Mouse (Mus musculus) neural tube, embryonic 11.5 days (tissue): ENCODE data around the gene BC016579. TPM values are rescaled to one million over a fixed set of nuclear protein-coding genes. Genes with fewer than 3 reads are reported as not detected.

Experiments
- ATAC-seq: fragments of 200-750 bp; cut with Nextera tagmentation; 2 replicates; pipeline ENCODE4 v1.8.0; 2017; ENCODE audit warnings: moderate number of reproducible peaks, mild to moderate bottlenecking, moderate TSS enrichment, moderate library complexity; ENCODE audit not compliant: insufficient read depth, low FRiP score, low TSS enrichment
- DNase-seq: peaks from one replicate; pipeline ENCODE4 v3.0.0-alpha.2; 2015; ENCODE audit warnings: low spot score
- H3K27ac ChIP-seq: fragments of 300-500 bp; sonication (generic); 2 replicates; pipeline ENCODE4 v1.5.1; 2014; ENCODE audit warnings: low read depth, mild to moderate bottlenecking, low read length
- H3K27me3 ChIP-seq: fragments of 300-500 bp; sonication (generic); 2 replicates; pipeline ENCODE4 v1.6.1; 2014; ENCODE audit warnings: mild to moderate bottlenecking, low read length, mixed read lengths; ENCODE audit not compliant: control insufficient read depth, insufficient read depth
- H3K36me3 ChIP-seq: fragments of 300-500 bp; sonication (generic); 2 replicates; pipeline ENCODE4 v1.6.1; 2014; ENCODE audit warnings: mild to moderate bottlenecking, low read length, moderate library complexity, mixed read lengths; ENCODE audit not compliant: control insufficient read depth, insufficient read depth
- H3K4me1 ChIP-seq: fragments of 300-500 bp; sonication (generic); 2 replicates; pipeline ENCODE4 v1.6.1; 2014; ENCODE audit warnings: low read length, mixed read lengths; ENCODE audit not compliant: control insufficient read depth, insufficient read depth
- H3K4me2 ChIP-seq: fragments of 300-500 bp; sonication (generic); 2 replicates; pipeline ENCODE4 v1.6.1; 2014; ENCODE audit warnings: low read depth, mild to moderate bottlenecking, moderate library complexity
- H3K4me3 ChIP-seq: fragments of 300-500 bp; sonication (generic); 2 replicates; pipeline ENCODE4 v1.5.1; 2014; ENCODE audit warnings: low read depth, low read length
- H3K9ac ChIP-seq: fragments of 300-500 bp; sonication (generic); 2 replicates; pipeline ENCODE4 v1.6.1; 2014; ENCODE audit warnings: mild to moderate bottlenecking, low read length
- H3K9me3 ChIP-seq: fragments of 300-500 bp; sonication (generic); 2 replicates; pipeline ENCODE4 v1.6.1; 2016; ENCODE audit warnings: low read length; ENCODE audit not compliant: control insufficient read depth
- WGBS: fragments of 180-500 bp; shearing (Covaris S2); extraction: QIAGEN DNeasy Blood & Tissue Kit; methylation state at CpG from one replicate; pipeline ENCODE4 v1.1.7; 2014; 5-methylcytosine and 5-hydroxymethylcytosine counted together
- polyA plus RNA-seq: library from polyadenylated mRNA; unstranded; fragments of >200 nt; fragmentation: Nextera tagmentation; extraction: Ambion mirVana; gene quantifications from 2 replicates; pipeline ENCODE4 v1.2.1, GENCODE M21; 2014

Gene BC016579
- polyA plus RNA-seq, 1 experiment from 2014 or later: 0.28 TPM

- H3K27me3 ChIP-seq: peaks cover 4% of the 10 kb centered on the region; the same call in 1 of the 2 replicates
- H3K9ac ChIP-seq: no peak overlapping the region
- no peak overlapping the region for H3K4me3 ChIP-seq
- H3K36me3 ChIP-seq: no peaks in the 10 kb centered on the region
- no peak for ATAC-seq
- no peak for DNase-seq
- peaks cover 4% of the 10 kb centered on the region; the same call in 1 of the 2 replicates for H3K4me1 ChIP-seq
- WGBS: 64% methylated on average over 9 of the region's 9 CpGs
- H3K27ac ChIP-seq: no peak overlapping the region
- no peak overlapping the region for H3K4me2 ChIP-seq
- H3K9me3 ChIP-seq: no peaks in the 10 kb centered on the region
Measured at GRCm38 (mm10) chr16:45654465-45654864, 597 bp upstream of the BC016579 start.

DNA sequence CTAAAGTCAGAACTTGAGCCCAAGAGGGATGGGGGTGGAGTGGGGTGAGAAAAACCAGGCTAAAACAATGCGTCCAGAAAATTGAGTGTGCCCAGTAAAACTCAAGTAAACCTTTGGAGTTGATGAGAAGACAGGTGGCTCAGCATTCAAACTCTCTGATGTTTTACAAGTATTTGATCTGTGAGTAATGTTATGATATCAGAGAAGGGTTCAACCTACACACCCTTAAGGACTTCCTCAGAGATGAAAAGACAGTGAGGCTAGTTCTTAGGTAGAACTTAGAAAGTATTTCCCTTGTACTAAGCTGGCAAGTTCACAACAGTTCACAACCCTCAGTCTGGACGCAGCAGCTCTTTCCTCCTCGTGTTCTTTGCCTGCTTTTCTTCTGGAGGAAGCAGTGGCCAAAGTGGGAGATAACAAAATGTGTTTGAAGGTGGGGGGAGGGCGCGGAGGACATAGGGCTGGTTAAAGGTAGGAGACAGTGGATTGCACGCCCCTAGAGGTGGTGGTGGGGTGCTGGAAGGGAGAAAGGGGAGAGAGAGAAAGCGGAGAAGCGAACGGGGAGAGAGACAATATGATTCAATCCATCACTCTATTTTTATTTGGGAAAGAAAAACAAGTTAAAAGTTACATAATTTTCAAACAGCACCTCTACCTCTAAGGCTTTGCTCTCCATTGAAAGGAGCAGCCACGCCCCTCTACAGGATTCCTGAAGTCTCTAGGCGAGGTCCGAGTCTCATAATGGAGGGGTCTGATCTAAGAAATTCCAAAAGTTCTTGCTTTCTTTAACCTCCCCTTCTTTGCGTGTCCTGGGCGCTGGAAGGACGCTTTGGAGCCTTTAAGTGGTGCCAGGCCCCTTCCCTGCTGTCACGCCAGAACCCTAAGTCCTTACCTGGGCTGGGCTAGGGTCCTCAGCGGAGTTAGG is 597 bp downstream of the BC016579 start:
- 11% methylated on average over 17 of the region's 17 CpGs for WGBS
- no peaks in the 10 kb centered on the region for H3K9me3 ChIP-seq

GRCm38 (mm10) chr16:45651497-45651896 is 2.4 kb downstream of the BC016579 start:
- Histone ChIP-seq H3K4me1 (peaks cover 4% of the 10 kb centered on the region; the same call in 1 of the 2 replicates), H3K9me3 (no peaks in the 10 kb centered on the region), H3K27ac (no peak overlapping the region), H3K27me3 (peaks cover 4% of the 10 kb centered on the region; the same call in 1 of the 2 replicates), H3K4me3 (no peak overlapping the region), H3K4me2 (no peak overlapping the region), H3K9ac (no peak overlapping the region), H3K36me3 (no peaks in the 10 kb centered on the region)
- ATAC-seq: no peak
- DNase-seq: no peak
- 71% methylated on average over 2 of the region's 2 CpGs for whole genome bisulfite sequencing

More for the DNA sequence above, 597 bp downstream of the BC016579 start:
- H3K27ac ChIP-seq: no peak overlapping the region
- H3K27me3 ChIP-seq: peaks cover 4% of the 10 kb centered on the region; the same call in 1 of the 2 replicates
- H3K4me1 ChIP-seq: peaks cover 4% of the 10 kb centered on the region; the same call in 1 of the 2 replicates
- no peak for ATAC-seq
- no peak overlapping the region for H3K9ac ChIP-seq
- no peaks in the 10 kb centered on the region for H3K36me3 ChIP-seq
- no peak for DNase-seq
- H3K4me3 ChIP-seq: 0 out of 2 replicates have a peak overlapping the region, but pooled peaks have one; percentile 8
- H3K4me2 ChIP-seq: peak overlapping the region; percentile 37

DNA sequence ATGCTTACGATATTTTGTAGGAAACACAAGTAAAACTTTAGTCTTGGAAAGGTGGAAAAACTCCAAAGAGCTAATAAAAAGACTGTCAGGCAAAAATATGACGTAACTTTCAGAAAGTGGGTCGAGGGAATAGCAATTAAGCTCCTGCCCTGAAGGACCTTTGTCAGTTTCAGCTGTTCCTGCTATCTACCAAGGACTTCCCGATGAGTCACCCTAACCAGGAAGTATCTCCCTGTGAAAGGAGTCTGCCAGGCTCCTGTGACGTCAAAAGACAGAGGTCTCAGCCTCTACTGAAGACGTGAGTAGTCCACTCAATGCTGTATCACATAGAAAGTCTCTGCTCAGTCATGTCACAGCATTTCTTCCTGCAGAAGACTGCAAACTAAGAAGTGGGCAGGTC is 9.5 kb downstream of the BC016579 start:
- no peaks in the 10 kb centered on the region for H3K9me3 ChIP-seq
- ATAC-seq: no peak
- H3K4me3 ChIP-seq: no peak overlapping the region
- H3K27ac ChIP-seq: no peak overlapping the region
- no peak overlapping the region for H3K4me2 ChIP-seq
- 70% methylated on average over 6 of the region's 6 CpGs for WGBS
- no peak for DNase-seq
- no peak overlapping the region for H3K9ac ChIP-seq
- no peaks in the 10 kb centered on the region for H3K36me3 ChIP-seq
- no peaks in the 10 kb centered on the region for H3K27me3 ChIP-seq
- H3K4me1 ChIP-seq: no peaks in the 10 kb centered on the region

GRCm38 (mm10) chr16:45643944-45644343 is 9.9 kb downstream of the BC016579 start:
- no peak overlapping the region for H3K9ac ChIP-seq
- DNase-seq (no peak), ATAC-seq (no peak)
- H3K4me3 ChIP-seq: no peak overlapping the region
- H3K27ac ChIP-seq: no peak overlapping the region
- H3K27me3 ChIP-seq: no peaks in the 10 kb centered on the region
- H3K4me1 ChIP-seq: no peaks in the 10 kb centered on the region
- H3K4me2 ChIP-seq: no peak overlapping the region
- no peaks in the 10 kb centered on the region for H3K36me3 ChIP-seq
- 90% methylated on average over 3 of the region's 3 CpGs for WGBS
- H3K9me3 ChIP-seq: no peaks in the 10 kb centered on the region

GRCm38 (mm10) chr16:45641301-45641700 is 12.6 kb downstream of the BC016579 start:
- no peaks in the 10 kb centered on the region for H3K9me3 ChIP-seq
- H3K27ac ChIP-seq: no peak overlapping the region
- no peaks in the 10 kb centered on the region for H3K4me1 ChIP-seq
- H3K27me3 ChIP-seq: no peaks in the 10 kb centered on the region
- no peak overlapping the region for H3K4me2 ChIP-seq
- WGBS: 82% methylated on average over 3 of the region's 3 CpGs
- DNase-seq: no peak
- H3K4me3 ChIP-seq: no peak overlapping the region
- no peak overlapping the region for H3K9ac ChIP-seq
- H3K36me3 ChIP-seq: no peaks in the 10 kb centered on the region
- no peak for ATAC-seq

GRCm38 (mm10) chr16:45640070-45640762 is 13.7 kb downstream of the BC016579 start:
- Histone ChIP-seq H3K4me3 (no peak overlapping the region), H3K27me3 (no peaks in the 10 kb centered on the region), H3K4me1 (no peaks in the 10 kb centered on the region), H3K4me2 (no peak overlapping the region), H3K9ac (no peak overlapping the region), H3K36me3 (no peaks in the 10 kb centered on the region), H3K27ac (no peak overlapping the region), H3K9me3 (no peaks in the 10 kb centered on the region)
- DNase-seq: no peak
- 84% methylated on average over 10 of the region's 10 CpGs for WGBS
- ATAC-seq: no peak

- Histone ChIP-seq H3K4me2 (no peak overlapping the region), H3K36me3 (no peaks in the 10 kb centered on the region), H3K9me3 (no peaks in the 10 kb centered on the region), H3K27ac (no peak overlapping the region), H3K27me3 (no peaks in the 10 kb centered on the region), H3K4me1 (no peaks in the 10 kb centered on the region), H3K9ac (no peak overlapping the region), H3K4me3 (no peak overlapping the region)
- DNase-seq: no peak
- 92% methylated on average over 2 of the region's 2 CpGs for WGBS
- no peak for ATAC-seq
Measured at GRCm38 (mm10) chr16:45635826-45636225, 18.0 kb downstream of the BC016579 start.
